Mouse (Mus musculus) bone marrow macrophage, adult 2 months (primary cell): ENCODE measurements around the gene Ube2j1.

Source experiments
- CTCF ChIP-seq: IDR thresholded peaks from 2 replicates; pipeline ENCODE4 v1.5.1; 2012; ENCODE audit warnings: low read depth, mild to moderate bottlenecking, low read length, moderate library complexity
- POLR2A ChIP-seq: IDR thresholded peaks from 2 replicates; pipeline ENCODE4 v1.6.1; 2012; ENCODE audit warnings: mild to moderate bottlenecking, low read depth, low read length, borderline replicate concordance

DNA sequence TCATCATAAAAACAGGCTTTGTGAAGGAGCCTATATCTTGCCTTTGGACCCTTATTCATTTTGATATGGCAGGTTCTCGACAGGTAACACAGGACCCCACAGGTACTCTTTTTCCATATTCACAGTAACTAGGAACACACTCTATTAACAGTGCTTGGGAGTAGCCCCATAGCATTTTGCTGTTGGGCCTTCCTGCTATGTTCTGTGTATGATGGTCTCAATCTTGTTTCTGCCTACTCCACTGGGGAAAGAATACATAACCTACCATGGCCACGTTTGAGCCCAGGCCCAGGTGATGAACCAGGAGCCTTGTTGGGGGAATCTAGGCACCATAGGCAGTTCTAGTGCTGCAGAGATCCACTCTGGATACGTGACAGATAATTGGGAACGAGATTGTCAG is 43.2 kb downstream of the Ube2j1 start:
- no peak for TF ChIP-seq POLR2A
- TF ChIP-seq CTCF = no peak
